Mouse (Mus musculus): ENCODE measurements around the gene Agbl1. TPM values are rescaled to one million over a fixed set of nuclear protein-coding genes. Genes with fewer than 3 reads are reported as not detected.

The Agbl1 gene
- polyA plus RNA-seq, 1 experiment = not detected

DNA sequence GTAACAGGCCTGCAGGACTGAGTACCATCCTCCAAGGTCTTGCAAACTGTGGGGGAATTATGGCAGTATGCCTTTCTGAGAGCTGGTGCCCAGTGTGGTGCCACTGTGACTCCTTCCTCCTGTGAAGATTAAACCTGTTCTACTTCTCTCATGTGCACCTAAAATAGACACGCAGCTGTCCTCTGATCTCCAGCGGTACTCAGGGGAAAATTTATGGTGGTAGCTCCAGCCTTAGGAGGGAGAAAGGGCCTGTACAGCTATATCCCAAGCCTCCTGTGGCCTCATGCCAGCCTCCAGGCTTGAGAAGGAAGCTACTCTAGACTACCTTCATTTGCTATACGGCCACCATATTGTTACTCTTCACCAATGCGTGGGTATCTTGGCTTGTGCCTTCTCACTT, 109.6 kb downstream of the Agbl1 start:
- Histone ChIP-seq H3K27ac (replicated peaks; ENCODE audit: low read depth, low read length) (no peak overlapping the region), H3K4me3 (ENCODE audit: insufficient read depth, low read depth, low read length) (no peak overlapping the region), H3K4me1 (ENCODE audit: control insufficient read depth, insufficient read depth, insufficient read length, low read length) (no peaks in the 10 kb centered on the region)

DNA sequence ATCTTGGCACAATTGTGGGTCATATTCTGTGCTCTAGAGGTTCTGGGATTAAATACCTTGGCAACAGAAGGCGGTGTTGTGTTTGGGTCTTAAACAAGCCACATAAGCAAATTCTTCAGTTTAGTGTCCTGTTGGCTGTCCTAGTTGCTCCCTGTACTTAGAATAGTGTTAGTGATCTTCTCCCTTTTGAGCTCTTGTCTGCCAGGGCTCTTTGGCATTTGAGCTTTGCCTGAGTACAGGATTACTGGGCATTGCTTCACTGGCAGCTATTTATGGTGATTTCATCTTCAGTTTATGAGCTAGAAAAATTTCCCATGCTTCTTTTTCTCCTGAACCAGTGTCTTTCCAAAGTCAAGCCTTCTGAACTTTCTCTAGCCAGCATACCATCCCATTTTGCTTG, 111.9 kb downstream of the Agbl1 start:
- Histone ChIP-seq H3K27ac (replicated peaks; ENCODE audit: low read depth, low read length) (no peak overlapping the region), H3K4me1 (ENCODE audit: control insufficient read depth, insufficient read depth, insufficient read length, low read length) (no peaks in the 10 kb centered on the region), H3K4me3 (ENCODE audit: insufficient read depth, low read depth, low read length) (no peak overlapping the region)

DNA sequence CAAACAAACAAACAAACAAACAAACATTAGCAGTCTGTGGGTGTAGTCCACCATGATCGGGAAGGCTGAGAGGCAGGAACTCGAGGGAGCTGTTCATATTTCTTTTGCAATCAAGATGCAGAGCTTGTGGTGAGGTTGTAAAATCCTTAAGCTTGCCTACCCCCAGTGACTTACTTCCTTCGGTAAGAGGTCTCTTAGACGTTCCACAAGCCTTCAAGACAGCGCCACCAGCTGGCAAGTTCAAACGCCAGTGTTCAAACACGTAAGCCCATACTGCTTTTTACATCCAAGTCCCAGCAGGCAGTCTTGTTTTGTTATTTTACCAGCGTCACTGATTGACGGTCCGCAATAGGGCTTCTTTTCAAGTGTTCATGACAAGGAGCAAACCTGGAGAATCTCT, 123.8 kb downstream of the Agbl1 start:
- Histone ChIP-seq H3K4me1 (ENCODE audit: control insufficient read depth, insufficient read depth, insufficient read length, low read length) (no peaks in the 10 kb centered on the region), H3K4me3 (ENCODE audit: insufficient read depth, low read depth, low read length) (no peak overlapping the region), H3K27ac (replicated peaks; ENCODE audit: low read depth, low read length) (no peak overlapping the region)

DNA sequence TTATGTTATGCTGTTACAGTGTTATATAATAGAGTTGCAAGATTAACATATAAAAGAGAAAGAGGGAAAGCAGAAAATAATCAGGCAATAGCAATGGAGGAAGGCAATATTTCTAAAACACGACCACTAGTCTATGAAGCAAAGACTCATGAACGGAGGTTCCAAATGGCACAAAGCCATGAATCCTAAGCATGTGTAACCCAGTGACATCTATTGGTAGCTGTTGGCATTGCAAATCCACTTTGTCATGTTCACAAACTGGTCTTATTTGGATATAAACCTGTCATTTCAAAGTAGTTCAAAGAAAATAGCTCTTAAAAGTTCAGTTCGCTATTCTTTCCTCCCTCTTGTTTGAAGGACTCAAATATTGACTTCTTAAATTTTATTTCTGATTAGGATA, 124.8 kb downstream of the Agbl1 start:
- Histone ChIP-seq H3K4me3 (ENCODE audit: insufficient read depth, low read depth, low read length) (no peak overlapping the region), H3K4me1 (ENCODE audit: control insufficient read depth, insufficient read depth, insufficient read length, low read length) (no peaks in the 10 kb centered on the region), H3K27ac (replicated peaks; ENCODE audit: low read depth, low read length) (no peak overlapping the region)

DNA sequence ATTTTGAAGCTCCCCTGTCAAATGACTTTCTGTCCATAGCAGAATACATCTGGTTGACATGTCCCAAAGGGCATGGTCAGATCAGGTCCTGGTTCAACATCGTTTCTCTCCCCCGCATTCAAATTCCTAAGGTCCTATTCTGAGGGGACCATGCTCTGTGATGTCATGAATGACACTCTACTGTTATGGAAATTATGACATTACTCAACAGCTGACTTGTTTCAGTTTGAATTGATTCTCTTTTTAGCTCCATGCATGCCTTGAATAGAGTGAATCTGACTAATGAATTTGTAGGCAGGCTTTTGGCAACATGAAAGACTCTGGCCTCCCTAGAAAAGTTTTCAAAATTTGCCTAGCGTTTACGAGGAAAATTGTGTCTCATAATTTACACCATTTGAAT, 141.6 kb downstream of the Agbl1 start:
- no peaks in the 10 kb centered on the region for H3K4me1 ChIP-seq (ENCODE audit: control insufficient read depth, insufficient read depth, insufficient read length, low read length)
- H3K4me3 ChIP-seq (ENCODE audit: insufficient read depth, low read depth, low read length) = no peak overlapping the region
- H3K27ac ChIP-seq (replicated peaks; ENCODE audit: low read depth, low read length) = no peak overlapping the region

DNA sequence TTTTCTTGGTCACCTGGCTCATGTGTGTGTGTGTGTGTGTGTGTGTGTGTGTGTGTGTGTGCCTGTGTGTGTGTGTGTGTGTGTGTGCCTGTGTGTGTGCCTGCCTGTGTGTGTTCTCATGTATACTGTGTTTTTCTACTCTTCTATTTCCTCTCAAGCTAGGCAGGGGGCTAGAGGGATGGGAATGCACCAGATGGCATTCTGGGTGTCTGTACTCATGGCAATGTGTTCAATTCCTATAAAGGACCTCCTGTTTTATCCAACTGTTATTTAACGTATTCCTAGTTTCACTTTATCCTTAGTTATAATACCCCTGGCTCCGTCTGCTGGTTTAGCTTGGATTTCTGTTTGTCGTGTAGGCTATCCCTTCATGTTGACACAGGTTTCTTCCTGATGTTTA, 149.8 kb downstream of the Agbl1 start:
- Histone ChIP-seq H3K4me1 (ENCODE audit: control insufficient read depth, insufficient read depth, insufficient read length, low read length) (no peaks in the 10 kb centered on the region), H3K4me3 (ENCODE audit: insufficient read depth, low read depth, low read length) (no peak overlapping the region), H3K27ac (replicated peaks; ENCODE audit: low read depth, low read length) (no peak overlapping the region)

DNA sequence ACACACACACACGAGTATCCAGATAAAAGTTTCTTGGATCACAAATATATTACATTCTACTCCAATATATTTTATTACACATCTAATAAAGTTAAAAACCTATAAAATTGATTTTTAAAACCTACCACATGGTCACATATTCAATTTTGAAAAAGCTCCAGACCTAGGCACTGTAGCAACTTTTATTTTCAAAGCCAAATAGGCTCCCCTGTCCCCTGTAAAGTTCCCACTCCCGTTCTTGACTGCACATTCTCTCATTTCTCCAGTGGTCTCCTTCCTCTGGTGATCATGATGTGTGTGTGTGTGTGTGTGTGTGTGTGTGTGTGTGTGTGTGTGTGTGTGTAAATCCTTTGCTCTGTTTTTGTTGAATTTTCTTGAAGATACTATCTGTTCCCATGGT, 152.3 kb downstream of the Agbl1 start:
- H3K4me3 ChIP-seq (ENCODE audit: insufficient read depth, low read depth, low read length) = no peak overlapping the region
- no peak overlapping the region for H3K27ac ChIP-seq (replicated peaks; ENCODE audit: low read depth, low read length)
- no peaks in the 10 kb centered on the region for H3K4me1 ChIP-seq (ENCODE audit: control insufficient read depth, insufficient read depth, insufficient read length, low read length)

DNA sequence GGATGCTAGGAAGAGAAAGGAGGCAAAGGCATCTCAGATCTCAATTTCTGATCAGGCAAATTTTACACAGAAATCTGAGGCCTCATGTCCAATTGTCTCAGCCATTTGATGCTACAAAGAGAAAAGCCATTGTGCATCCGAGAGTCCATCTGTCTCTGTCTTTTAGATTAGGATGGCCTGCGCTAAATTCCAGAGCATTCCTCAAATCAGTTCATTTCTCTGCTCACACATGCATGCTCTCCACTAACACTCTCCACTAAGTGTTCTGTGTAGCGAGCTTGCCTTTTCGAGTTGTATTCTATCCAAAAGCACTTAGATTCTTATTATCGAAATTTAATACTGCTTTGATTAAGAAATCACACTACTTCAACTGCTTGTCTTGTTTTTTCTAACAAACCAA, 159.6 kb downstream of the Agbl1 start:
- Histone ChIP-seq H3K27ac (replicated peaks; ENCODE audit: low read depth, low read length) (no peak overlapping the region), H3K4me3 (ENCODE audit: insufficient read depth, low read depth, low read length) (no peak overlapping the region), H3K4me1 (ENCODE audit: control insufficient read depth, insufficient read depth, insufficient read length, low read length) (no peaks in the 10 kb centered on the region)

DNA sequence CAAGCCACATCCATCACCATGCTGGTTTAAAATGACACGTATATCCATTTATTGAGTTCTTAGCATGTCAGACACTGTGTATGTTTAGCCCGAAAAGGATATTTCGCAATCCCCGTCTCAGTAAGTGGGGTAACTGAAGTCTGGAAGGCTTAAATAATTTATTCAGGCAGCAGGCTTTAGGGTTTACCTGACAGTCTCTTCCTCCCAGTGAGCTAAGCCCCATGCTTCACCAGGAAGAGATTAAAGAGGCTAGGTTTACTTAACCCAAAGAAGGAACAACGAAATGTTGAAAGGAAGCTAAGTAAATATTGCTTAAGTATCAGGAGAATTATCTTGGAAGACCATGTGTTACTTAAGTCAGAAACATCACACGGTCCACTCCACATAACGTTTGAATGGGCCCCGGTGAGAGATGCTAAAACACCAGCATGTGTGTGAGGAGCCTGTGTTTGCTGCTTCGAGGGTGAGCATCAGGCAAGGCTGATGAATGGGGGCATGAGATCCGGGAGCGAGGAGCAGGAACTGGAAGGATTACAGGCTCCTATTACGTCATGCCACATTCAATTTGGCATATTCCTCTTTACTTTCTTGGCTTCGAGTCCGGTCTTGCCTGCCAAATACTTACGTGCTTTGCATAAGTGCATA, 162.7 kb downstream of the Agbl1 start:
- Histone ChIP-seq H3K4me1 (ENCODE audit: control insufficient read depth, insufficient read depth, insufficient read length, low read length) (no peaks in the 10 kb centered on the region), H3K27ac (replicated peaks; ENCODE audit: low read depth, low read length) (no peak overlapping the region), H3K4me3 (ENCODE audit: insufficient read depth, low read depth, low read length) (no peak overlapping the region)

DNA sequence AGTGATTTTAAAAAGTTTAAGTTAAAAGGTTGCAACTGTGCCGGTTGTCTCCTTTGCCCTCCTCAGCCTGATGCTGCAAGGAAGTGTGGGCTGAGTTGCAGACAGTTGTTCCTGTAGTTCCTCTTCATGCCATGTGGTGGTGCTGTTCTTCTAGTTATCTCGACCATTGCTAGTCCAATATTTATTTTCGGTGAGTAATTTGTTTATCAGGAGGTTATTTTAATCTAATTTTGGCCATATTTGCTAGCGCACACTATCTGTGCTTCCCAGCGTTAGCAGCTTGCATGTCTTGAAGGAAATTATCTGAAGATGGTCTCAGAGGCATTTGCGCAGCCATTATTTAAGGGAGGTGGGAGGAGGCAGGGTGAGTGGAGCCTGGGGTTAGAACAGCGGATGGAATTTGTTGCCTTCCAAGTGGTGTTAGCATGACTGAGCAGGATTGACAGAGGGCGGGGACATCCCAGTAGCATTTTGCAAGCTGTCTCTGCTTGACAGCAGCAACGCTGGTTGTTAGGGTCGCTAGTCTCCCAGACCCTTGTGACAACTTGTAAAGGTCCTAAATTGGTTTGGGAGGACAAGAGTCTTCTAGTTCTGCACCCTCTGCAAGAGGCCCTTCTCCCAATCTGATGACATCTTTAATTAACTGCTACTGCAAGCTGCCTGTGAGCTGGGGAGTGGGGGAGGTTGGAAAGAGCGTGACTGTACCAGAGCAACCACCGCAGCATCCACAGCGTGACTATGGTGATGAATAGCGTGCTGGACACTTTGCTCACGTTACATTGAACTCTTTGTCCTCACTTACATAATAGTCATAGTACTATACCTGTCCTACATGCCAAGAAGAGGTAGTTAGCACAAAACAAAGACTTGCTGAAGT, 163.5 kb downstream of the Agbl1 start:
- H3K4me3 ChIP-seq (ENCODE audit: insufficient read depth, low read depth, low read length) = no peak overlapping the region
- H3K4me1 ChIP-seq (ENCODE audit: control insufficient read depth, insufficient read depth, insufficient read length, low read length) = no peaks in the 10 kb centered on the region
- no peak overlapping the region for H3K27ac ChIP-seq (replicated peaks; ENCODE audit: low read depth, low read length)

DNA sequence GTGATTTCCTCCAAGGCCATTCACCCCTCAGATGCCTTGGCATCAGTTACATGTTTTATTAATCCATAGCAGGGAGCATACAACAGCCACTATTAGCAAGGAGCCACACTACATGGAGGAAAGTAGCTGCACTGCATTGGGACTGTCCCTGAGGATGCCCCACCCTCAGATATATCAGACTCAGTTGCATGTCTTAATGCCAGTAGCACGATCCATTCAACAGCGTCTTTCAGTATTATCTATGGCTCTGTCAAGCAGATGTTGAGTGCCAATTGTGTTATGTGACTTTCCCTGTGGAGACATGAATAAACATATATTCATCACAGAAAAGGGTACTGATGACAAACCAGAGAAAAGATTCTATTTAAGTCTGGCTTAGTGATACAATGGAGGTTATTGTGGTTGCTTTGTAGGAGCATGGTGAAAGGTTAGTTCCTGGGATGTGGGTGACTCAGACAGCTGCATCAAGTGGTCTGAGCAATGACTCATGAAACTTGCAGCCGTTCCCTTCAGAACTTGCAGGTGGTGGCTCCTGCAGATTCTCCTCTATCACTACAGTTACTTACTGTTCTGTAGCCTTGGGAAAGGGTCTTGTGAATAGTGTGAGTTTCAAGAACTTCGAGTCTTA, 178.4 kb downstream of the Agbl1 start:
- Histone ChIP-seq H3K4me3 (ENCODE audit: insufficient read depth, low read depth, low read length) (no peak overlapping the region), H3K27ac (replicated peaks; ENCODE audit: low read depth, low read length) (no peak overlapping the region), H3K4me1 (ENCODE audit: control insufficient read depth, insufficient read depth, insufficient read length, low read length) (no peaks in the 10 kb centered on the region)

DNA sequence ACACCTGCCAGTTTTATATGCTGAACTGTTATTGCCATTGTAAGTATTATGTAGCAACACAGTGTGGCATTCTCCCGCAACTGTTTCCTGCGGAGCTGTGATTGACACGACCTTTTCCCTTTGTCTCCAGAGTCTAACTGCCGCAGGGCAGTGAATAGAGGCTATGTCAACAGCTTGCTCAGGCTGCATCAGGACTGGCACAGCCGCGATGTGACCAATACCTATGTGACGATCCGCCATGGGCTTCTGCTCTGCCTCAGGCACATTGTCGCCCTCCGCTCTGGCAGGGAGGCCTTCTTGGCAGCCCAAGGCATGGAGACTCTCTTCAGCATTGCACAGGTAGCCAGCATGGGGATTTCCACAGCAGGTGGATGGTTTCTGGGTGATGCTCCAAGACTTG, 179.3 kb downstream of the Agbl1 start:
- Histone ChIP-seq H3K4me3 (ENCODE audit: insufficient read depth, low read depth, low read length) (no peak overlapping the region), H3K27ac (replicated peaks; ENCODE audit: low read depth, low read length) (no peak overlapping the region), H3K4me1 (ENCODE audit: control insufficient read depth, insufficient read depth, insufficient read length, low read length) (no peaks in the 10 kb centered on the region)

DNA sequence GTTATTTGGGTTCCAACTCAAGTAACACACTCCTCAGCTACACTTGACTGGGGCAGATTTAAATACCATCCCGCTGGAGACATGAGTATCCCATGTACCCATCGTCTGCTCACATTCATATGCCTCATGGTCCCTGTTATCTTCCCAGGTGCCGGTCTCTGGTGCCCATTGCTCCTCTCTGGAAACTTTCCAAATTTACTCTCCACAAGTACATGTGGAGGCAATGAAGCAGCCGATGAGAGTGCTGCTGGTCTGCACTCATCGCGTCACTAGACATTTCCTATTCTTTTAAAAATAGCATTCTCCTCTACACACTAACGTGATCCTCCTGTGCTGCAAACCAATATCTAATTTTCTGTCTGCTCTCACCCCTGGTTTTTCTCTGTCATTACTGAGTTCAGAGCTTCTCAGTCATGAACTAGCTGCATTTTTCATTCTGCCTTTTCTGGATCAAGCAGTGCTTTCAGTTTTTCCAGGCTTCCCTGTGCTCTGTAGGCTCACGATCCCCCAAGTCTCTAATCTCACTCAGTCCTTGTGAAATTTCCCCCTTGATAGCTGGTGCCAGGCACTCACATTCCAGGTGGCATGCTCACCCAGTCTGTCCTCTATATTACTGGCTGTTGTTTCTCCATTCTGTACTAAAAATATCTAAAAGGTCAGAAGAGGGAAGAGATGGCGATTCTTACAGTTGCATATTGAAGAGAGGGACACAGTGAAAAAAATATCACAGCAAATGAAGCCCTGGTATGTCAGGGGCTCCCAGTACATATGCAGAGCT, 180.9 kb downstream of the Agbl1 start:
- H3K4me3 ChIP-seq (ENCODE audit: insufficient read depth, low read depth, low read length) = no peak overlapping the region
- H3K27ac ChIP-seq (replicated peaks; ENCODE audit: low read depth, low read length) = no peak overlapping the region
- H3K4me1 ChIP-seq (ENCODE audit: control insufficient read depth, insufficient read depth, insufficient read length, low read length) = no peaks in the 10 kb centered on the region

DNA sequence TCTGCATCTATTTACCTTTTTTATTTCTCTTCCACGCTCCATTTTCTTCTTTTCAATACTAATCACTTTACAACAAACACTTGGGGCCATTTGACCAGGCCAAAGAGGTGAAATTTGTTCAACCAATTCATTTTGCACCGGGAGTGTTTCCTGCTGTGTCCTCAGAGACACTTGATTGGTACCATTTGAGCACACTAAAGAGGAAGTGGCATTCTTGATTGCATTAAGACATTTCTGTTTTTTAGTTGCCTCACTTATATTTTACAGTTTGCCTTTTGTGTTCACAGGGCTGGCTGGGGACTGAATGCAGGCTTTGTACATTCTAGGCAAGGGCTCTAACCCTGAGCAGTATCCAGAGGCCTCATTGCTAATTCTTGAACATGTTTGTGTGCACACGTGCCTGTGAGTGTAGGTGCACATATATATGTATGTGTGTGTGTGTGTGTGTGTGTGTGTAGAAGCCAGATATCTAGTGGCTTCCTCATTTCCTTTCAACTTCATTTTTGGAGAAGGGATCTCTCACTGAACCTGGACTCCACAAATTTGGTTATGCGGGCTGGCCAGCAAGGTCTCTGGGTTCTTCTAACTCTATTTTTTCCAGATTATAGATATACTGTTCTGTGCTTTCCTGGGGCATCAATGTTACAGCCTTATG, 182.4 kb downstream of the Agbl1 start:
- Histone ChIP-seq H3K27ac (replicated peaks; ENCODE audit: low read depth, low read length) (no peak overlapping the region), H3K4me1 (ENCODE audit: control insufficient read depth, insufficient read depth, insufficient read length, low read length) (no peaks in the 10 kb centered on the region), H3K4me3 (ENCODE audit: insufficient read depth, low read depth, low read length) (no peak overlapping the region)

Measured in brown adipose tissue, adult 24 weeks (tissue).